Mouse (Mus musculus) adrenal gland, adult 18-20 months (tissue): ENCODE measurements at regions not wholly inside any gene's neighbourhood (a gene's known extent, or its start where the extent isn't known, plus 50 kb on each side); places are given as distances from the start of the nearest gene placed in this dataset.

Experiments used
- DNase-seq, 2 experiments: peaks; one replicate each; pipeline ENCODE4 v3.0.0; 2021 to 2022; ENCODE audit warnings: low spot score in 2 of 2

DNA sequence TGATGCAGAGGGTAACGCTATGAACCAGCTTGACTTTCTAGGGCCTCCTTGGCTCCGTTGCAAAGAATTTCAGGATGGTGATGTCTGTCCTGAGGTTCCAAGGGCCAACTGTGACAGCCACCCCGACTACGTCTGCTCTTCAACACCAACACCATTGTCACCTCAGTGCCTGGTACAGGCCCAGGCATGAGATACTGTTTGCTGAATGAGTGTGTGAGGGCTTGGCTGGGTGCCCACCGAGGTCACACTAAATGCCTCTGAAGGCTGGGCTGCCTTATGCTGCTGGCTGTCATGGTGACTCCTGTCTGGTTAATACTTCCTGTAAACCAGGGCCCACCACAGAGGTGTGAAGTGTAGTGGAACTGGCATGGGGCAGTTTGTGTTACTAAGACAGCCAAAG, 279.5 kb upstream of the Kcnab2 start:
- no peak for DNase-seq

DNA sequence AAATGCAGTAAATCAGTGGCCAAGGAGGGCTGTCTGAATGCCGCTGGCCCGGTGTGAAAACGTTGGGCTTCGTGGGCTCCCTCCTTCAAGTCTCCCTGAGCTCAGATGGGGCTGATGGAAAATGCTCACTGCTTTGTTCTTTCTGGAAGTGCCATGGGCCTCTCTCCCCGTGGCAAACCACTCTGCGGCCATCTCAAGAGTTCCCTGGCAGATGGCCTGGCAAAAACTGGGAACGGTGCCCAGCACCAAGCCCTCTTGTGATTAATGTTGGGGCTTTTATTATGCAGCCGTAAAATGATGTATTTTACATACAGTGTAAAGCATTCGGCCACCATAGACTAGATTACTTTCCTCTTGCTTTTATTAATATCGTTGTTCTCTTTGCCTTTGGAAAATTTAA, 278.9 kb upstream of the Kcnab2 start:
- DNase-seq: peak; percentile 20 to 36

DNA sequence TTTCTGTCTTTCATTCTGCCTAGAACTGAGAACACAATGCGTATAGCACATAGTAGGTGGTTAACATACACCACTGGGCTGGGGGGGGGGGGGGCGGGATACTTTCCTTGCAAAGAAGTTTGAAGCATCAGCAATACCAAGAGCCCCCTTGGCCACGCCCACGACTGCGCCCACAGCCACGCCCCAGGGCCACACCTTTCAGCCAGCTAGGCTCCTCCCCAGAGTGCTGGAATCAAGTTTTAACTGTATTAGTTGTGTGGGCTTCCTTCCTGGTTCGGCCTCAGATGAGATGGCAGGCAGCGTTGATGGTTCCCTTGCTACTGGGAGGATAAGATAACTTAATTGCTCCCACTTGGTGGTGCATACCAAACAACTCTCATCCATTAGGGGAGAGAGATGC, 278.1 kb upstream of the Kcnab2 start:
- DNase-seq: no peak

DNA sequence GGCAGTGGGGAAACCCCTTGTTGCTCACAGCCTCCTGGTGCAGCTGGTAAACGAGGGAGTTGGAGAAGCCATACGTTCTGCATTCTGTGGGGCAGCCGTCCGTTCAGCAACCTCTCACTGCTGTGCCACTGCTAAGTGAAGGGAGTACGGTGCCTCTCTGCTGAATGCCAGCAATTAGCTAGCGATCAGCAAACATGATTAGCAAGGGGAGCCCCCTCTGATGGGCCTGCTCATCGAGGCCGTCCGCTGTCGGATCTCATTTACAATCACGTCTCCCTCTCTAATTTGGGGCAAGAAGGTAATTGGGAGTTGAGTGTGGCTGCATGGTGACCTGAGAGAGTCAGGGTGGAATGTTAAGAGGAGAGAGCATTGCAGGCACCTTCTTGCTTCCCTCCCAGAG, 266.7 kb upstream of the Kcnab2 start:
- DNase-seq: no peak

DNA sequence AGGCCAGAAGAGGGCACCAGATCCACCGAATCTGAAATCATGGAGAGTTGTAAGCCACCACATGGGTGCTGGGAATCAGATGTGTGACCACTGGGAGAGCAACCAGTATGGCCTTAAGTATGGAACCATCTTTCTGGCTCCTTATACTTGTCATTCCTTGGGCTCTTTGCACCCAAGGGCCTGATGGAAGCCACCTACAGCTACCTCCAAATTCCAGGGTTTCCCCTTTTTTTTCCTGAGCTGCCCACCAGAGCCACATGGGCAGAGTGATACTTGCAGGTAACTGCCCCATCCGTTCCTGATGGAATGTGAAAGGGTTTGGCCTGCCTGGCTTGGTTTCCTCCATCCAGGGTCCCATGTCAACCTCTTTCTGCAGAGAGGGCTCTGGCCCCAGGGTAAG, 255.3 kb upstream of the Kcnab2 start:
- DNase-seq: no peak

DNA sequence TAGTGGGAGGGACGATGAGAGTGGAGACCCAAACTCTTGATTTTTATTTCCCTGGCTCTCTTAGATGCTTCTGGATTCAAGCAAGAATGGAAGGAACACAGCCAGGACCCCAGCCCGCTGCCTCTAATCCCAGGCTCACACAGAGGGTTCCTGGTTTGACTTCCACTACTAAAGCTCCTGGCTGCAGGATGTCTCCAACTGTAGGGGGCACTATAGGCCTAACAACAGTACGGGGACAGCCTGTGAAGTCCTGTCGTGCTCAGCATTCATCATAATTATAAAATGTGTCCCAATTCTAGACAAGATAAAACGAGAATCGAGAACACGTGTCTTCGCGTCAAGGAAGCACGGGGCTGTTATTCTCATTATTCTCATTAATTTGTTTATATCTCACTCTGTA, 254.3 kb upstream of the Kcnab2 start:
- DNase-seq: no peak

DNA sequence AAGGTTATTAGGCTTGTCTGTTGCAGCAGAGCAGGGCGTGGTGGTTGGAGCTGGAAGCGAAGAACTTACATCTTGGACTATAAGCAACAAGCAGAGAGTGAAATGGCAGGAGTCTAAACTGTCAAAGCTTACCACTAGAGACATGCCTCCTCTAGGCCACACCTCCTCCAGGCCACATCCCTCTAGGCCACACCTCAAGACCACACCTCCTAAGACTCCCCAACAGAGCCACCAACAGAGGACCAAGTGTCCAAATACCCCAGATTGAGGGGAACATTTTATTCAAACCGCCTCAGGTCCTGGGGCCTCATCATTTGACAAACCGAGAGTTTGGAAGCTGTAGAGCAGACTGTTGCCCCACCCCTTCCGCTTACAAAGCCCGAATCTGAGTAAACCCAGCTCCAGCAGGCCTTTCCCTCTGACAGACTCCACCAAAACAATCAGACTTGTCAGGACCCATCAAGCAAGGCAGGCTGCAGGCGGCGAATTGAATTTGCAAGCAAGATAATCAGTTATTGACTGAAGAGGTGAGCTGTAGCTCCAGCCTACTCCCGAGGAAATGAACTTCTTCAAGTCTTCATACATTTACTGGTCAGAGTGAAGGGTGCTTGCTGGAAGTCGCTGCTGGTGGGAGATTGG, 253.5 kb upstream of the Kcnab2 start:
- no peak for DNase-seq

DNA sequence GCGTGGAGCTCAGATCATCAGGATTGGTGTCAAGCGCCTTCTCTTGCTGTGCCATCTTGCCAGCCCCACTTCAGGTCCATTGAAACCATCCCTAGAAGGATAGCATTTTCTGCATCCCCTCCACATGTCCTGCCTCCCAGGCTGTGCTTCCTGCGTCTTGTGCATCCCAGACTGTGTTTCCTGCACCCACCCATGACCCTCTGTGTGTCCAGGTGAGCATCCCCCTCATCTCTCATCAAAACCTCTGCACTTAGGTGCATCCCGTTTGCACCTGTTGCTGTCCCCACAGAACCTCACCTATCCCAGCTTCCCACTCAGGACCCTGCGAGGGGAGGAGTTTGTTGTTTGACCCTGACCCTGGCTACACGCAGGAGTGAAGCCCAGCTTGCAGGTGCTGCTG, 251.8 kb upstream of the Kcnab2 start:
- no peak for DNase-seq

DNA sequence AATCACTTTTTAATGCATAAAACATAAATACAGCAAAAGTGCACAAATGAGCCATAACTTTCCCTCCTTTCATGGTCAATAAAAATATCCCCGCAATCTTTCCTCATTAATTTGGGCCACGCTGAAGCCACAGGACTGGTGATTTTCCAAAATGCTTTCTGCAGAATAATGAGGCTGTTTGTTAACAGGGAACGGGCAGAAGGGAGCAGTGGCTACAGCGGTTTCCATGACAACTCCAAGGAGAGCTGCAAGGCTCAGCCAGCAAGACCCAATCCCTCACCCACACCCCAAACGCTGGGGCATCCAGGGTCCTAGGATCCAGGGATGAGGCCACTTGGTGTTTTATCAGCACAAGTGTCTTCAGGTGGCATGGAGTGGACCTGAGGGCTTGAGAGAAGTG, 248.2 kb upstream of the Kcnab2 start:
- DNase-seq: no peak

DNA sequence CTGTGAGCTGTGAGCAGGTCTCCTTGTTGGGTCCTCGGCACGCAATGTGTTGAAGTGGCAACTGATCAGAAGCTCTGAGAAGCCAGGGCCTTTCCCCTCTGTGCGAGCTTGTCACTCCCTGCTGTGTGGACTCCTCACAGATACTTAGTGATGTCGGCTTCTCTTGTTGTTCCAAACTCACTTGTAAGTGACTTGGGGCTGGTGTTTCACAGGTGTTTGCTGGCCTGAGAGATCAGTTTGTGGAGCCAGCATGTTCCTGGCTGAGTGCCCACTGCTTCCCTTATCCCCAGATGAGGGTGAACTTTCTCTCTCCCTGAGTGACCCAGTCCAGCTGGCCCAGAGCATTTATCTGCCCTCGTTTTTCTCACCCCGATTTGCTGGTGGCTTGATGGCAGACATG, 247.8 kb upstream of the Kcnab2 start:
- no peak for DNase-seq

DNA sequence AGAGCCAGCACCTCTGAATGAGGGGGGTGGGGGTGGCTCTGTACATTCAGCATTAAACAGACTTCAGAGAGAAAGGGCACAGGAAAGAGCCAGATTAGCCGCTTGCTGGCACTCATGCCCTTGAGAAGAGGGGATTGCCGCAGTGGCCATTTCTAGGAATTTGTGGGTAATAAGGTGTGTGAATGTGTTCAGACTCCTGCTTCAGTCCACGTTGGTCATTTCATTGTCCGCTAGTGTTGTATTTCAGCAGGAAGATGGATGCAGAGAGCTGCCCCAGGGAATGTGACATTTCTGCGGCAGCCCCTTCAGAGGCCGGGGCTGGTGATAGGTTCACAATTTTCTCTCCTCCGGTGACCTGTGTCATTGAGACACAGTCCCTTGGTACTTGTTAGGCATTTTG, 247.1 kb upstream of the Kcnab2 start:
- DNase-seq: no peak

DNA sequence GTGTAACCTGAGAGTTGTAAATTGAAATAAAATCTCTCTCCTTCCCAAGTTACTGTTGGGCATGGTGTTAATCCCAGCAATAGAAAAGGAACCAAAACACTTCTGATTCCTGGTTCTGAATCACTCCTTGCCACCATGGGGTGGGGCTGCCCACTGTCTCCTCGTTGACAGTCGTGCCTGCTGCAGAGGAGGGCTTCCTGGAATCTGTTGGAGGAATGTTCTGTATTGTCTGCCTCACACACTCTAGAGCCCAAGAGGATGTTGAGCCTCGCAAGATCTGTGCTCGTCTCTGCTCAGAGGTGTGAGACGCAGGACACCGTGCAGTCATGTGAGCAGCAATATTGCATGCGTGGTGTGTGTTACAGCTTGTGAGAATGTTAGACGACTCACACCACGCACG, 246.4 kb upstream of the Kcnab2 start:
- no peak for DNase-seq

DNA sequence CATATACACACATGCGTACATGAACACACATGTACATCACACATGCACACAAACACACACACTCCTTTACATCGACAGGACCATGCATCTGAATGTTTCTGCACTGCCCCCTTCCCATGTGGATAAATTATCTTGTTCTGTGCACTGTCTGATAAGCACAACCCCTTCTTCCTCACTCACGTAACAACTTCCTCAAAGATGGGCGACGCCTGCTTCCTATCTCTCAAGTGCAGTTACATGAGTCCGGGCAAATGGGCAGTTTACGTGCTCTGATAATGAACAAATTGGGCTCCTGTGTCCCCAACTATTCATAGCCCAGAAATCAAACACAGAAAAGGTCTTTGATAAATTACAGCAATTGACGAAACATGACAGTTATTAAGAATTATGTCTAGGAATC, 242.9 kb upstream of the Kcnab2 start:
- DNase-seq: no peak

DNA sequence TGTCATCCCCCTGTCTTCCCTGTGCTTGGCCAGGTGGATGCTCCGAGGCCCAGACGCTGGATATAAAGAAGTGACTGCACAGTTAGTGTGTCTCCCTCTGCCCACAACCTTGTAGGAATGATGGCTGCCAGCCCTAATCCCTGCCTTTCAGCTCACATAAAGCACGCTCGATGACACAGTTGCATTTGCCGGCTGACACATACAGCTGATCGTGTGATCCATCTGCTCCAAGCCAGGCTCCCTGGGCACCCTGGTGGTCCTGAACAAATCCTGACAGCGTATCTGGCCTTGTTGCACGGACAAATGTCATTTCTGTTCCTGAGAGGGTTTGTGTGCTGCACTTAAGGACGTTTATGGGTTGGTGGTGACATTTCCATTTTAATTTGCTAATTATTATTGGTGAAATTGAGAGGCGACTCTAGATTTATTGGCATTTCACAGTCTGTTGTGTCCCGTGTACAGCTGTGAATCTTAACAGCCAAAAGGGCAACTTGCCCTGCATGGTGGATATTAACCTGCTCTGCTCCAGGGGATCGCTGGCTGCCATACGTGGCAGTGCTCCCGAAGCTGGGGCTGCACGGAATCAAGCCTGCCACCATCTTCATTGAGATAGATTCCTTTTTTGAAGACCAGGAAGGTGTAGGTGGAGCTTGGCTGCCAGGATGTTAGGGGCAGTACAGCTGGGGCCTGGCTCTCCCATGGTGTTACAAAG, 241.9 kb upstream of the Kcnab2 start:
- no peak for DNase-seq

DNA sequence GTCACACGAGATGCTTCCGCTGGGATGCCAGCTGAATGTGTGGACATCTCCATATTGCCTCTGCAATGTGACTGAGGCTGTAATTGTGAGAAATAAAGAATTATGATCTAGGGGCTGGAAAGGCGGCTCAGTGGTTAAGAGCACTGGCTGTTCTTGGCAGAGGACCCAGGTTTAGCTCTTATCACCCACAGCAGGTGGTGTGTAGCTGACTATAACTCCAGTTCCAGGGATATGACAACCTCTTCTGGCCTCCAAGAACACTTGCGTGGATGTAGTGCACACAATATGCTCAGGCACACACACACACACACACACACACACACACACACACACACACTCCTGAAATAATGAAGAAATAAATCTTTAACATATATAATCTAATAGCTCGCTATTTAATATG, 232.7 kb upstream of the Kcnab2 start:
- DNase-seq: no peak

DNA sequence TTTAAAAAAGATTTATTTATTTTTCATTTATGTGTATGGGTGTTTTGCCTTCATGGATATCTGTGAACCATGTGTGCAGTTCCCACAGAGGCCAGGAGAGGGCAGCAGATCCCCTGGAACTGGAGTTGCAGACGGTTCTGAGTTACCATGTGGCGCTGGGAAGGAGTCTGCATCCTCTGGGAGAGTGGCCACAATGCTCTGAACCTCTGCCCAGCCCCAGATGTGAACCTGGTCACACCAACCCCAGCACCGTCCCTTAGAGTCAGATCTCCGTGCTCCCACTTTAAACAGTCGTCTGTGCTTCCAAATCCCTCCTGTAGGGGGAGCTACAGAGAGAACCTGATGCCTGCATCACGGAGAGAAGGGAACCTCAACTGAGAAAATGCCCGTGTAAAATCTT, 222.5 kb upstream of the Kcnab2 start:
- no peak for DNase-seq

DNA sequence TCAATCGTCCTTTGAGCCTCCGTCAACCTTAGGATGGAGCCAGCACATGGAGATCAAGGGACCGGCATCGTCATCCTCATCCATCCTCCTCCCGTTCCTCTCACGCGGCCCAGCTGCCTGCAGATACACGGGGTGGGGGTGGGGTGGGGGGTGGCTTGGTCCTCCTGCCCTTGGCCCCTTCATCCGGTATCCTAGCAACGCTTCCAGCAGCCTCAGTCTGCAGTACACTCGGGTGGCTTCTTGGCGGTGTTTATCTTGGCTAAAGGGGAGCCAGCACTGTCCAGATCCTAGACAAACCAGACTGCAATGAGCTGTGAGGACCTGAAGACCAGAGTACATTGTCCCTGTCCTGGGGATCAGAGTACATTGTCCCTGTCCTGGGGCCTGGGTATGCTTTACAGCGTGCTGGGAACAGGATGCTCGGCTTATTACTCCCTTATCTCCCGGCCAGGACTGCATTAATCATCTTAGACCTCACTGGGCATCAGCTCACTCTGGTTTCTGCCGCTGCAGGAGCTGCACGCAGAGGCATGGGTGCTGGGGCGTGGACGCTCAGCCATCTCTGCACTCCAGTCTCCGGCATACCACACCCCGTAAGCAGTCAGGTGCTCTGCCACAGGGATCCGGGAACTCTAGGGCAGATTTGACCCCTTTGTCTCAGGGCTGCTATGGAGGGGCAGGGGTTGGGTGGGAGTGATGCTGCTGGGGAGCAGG, 219.7 kb upstream of the Kcnab2 start:
- DNase-seq: no peak

DNA sequence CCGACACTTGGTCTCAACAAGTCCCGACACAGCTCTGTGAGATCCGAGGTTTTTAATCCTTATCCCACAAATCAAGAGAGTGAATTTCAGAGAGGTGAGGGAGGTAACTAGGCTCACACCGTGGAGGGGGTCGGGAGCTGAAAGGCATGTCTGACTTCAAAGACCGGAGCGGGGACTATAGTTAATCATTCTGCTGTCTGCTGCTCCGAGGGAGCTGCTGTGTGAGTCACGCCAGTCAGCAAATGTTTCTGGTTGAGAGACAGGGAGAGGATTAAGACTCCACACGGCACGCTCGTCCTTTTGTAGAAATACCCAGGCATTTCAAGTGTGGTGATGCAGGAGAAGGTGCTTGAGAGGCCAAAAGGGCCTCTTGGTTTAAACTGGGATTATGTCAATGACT, 214.1 kb upstream of the Kcnab2 start:
- no peak for DNase-seq

DNA sequence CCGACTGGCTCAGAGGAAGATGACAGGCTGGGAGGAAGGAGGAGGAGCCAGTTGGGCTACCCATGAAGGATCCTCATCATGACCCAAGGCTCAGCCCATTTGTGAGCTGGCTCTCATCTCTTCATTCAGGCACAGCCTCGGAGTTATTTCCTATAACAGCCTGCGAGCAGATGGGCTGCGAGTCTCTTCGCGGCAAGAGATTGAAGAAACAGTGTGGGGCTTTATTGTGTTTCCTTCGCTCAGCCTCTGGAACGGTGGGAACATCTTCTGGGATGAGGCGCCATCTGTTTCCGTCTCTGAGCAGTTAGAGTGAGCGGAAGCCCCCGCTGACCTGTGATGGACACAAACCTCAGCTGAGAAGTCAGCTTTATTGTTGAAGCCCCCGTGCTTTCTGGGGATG, 213.6 kb upstream of the Kcnab2 start:
- DNase-seq: no peak

DNA sequence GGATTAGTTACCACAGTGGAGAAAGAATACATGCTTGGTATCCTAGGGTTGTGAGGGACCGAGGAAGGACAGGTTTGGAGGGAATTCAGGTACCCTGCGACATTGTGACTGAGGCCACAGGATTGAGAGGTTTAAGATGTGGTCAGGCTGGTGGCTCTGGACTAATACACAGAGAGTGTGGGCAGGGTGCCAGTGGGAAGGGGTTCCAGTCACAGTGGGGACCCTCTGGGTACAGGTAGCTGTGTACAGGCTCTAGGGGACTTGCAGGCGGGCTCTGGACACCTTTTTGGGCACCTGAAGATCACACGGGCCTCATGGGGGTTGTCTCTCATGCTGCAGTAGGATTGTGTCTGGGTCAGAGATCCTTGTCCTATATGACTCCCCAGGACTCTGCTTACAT, 213.1 kb upstream of the Kcnab2 start:
- DNase-seq: no peak

DNA sequence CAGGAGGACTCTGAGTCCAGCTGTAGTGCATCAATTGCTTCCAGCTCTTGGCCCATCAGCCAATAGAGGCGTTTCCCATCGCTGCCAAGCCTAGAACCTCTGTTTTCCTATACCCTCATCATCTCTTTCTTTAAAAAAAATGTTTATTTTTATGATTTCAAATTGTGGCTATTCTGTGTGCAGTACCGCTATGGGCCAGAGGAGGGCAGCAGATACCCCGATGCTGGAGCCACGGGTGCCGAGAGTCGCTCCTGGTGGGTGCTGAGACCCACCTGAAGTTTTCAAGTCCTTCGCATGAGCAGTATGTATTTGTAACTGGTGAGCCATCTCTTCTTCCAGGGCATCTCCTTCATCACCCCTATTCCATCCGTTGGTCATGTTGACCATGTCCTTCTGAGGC, 212.2 kb upstream of the Kcnab2 start:
- no peak for DNase-seq

DNA sequence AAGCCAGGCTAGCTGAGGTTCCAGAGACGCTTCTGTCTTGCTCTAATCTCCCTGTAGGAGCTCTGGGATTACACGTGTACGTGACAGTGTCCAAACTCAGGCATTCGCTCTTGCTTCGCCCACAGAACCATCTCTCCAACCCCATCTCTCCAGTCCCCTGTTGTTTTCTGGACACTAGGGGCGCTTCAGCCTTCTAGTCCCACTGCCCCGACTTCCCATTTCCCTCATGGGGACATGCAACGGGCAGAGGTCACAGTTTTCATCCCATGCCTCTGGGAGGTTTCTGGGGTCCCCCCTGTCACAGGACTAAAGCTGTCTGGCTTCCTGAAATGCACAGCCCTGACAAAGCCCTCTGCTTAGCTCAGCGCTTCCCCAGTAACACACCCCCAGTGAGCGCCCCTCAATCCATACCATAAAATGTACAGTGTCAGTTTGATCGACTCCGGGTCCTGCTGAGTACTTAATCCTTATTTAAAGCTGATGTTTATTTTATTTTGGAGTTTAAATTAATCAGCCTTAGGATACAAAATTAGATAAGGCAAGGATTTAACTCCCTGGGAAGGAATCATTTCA, 208.9 kb upstream of the Kcnab2 start:
- DNase-seq: no peak
